Mouse (Mus musculus) neural tube, embryonic 15.5 days (tissue): ENCODE results near the gene Trim29. TPM values are rescaled to one million over a fixed set of nuclear protein-coding genes. Genes with fewer than 3 reads are reported as not detected.
A peak's percentile ranks its signal among the peaks of the same experiment; 100 is the strongest.

Experiments
- ATAC-seq: fragments of 200-750 bp; cut with Nextera tagmentation; 2 replicates; pipeline ENCODE4 v1.8.0; 2017; ENCODE audit warnings: mild to moderate bottlenecking, moderate TSS enrichment, moderate library complexity; ENCODE audit not compliant: low FRiP score
- H3K27ac ChIP-seq: fragments of 300-500 bp; sonication (generic); replicated peaks from 2 replicates; pipeline ENCODE4 v1.5.1; 2015; ENCODE audit warnings: mild to moderate bottlenecking, inconsistent platforms
- H3K27me3 ChIP-seq: fragments of 300-500 bp; sonication (generic); replicated peaks from 2 replicates; pipeline ENCODE4 v1.6.1; 2015; ENCODE audit warnings: inconsistent platforms
- H3K36me3 ChIP-seq: fragments of 300-500 bp; sonication (generic); 2 replicates; pipeline ENCODE4 v1.6.1; 2015; ENCODE audit warnings: inconsistent platforms
- H3K4me1 ChIP-seq: fragments of 300-500 bp; sonication (generic); 2 replicates; pipeline ENCODE4 v1.6.1; 2015; ENCODE audit warnings: inconsistent platforms
- H3K4me2 ChIP-seq: fragments of 300-500 bp; sonication (generic); 2 replicates; pipeline ENCODE4 v1.6.1; 2015; ENCODE audit warnings: inconsistent platforms, mild to moderate bottlenecking, moderate library complexity
- H3K4me3 ChIP-seq: fragments of 300-500 bp; sonication (generic); replicated peaks from 2 replicates; pipeline ENCODE4 v1.5.1; 2015; ENCODE audit warnings: mild to moderate bottlenecking, inconsistent platforms
- H3K9ac ChIP-seq: fragments of 300-500 bp; sonication (generic); replicated peaks from 2 replicates; pipeline ENCODE4 v1.6.1; 2015; ENCODE audit warnings: mild to moderate bottlenecking, inconsistent platforms
- H3K9me3 ChIP-seq: fragments of 300-500 bp; sonication (generic); replicated peaks from 2 replicates; pipeline ENCODE4 v1.6.1; 2016; ENCODE audit warnings: inconsistent platforms
- WGBS: fragments of 180-500 bp; shearing (Covaris S2); methylation state at CpG from one replicate; pipeline ENCODE4 v1.1.7; 2015; ENCODE audit warnings: mixed read lengths; 5-methylcytosine and 5-hydroxymethylcytosine counted together
- polyA plus RNA-seq: library from polyadenylated mRNA; unstranded; fragments of >200 nt; fragmentation: Nextera tagmentation; extraction: Ambion mirVana; gene quantifications from 2 replicates; pipeline ENCODE4 v1.2.1, GENCODE M21; 2015

The Trim29 gene
- polyA plus RNA-seq, 1 experiment from 2014 or later, result 0.18 TPM

DNA sequence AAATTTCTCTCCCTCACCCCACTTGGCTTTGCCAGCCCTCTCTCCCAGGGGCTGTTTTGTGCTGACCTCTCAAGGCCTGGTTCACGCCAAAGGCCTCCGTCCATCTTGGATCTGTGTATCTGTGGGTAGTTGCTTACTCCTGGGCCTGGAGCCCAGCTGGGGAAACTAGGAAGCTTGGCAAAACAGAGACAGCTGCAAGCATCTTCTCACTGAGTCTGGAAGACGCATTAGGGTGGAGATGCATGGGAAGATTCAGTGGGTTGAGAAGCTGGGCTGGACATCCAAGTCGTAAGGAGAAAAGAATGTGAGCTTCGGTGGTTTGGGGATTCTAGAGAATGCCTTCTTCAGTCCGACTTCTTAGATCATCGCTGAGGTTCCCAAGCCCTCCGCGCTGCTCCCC lies 36.9 kb upstream of the Trim29 start:
- no peaks in the 10 kb centered on the region for H3K9me3 ChIP-seq
- no peak overlapping the region for H3K4me3 ChIP-seq
- H3K4me1 ChIP-seq, result peaks cover 20% of the 10 kb centered on the region
- no peak overlapping the region for H3K27ac ChIP-seq
- no peak overlapping the region for H3K9ac ChIP-seq
- ATAC-seq, result no peak
- peaks cover 51% of the 10 kb centered on the region for H3K27me3 ChIP-seq
- WGBS, result 81% methylated on average over 9 of the region's 9 CpGs
- no peak overlapping the region for H3K4me2 ChIP-seq
- no peaks in the 10 kb centered on the region for H3K36me3 ChIP-seq

DNA sequence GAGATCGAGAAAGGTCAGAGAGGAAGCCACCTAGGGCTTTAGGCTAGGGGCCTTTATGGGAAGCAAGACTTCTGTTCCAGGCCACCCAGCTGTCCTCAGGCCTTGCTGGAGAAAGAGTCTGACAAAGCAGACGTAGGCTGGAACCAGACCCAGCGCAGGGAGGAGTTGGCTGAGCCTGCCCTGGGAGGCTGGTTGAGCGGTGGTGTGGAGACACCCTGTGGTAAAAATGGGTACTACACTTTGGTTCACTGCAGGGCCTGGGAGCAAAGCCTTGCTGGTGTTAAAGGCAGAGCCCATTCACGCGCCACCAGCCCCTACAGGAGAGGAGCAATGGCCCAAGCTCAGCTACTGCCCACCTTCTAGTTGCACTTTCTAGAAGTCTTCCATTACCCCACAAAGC lies 26.4 kb upstream of the Trim29 start:
- no peaks in the 10 kb centered on the region for H3K36me3 ChIP-seq
- WGBS, result 8% methylated on average over 6 of the region's 6 CpGs
- H3K27me3 ChIP-seq, result peaks cover 17% of the 10 kb centered on the region; the same call in 1 of the 2 replicates
- H3K4me3 ChIP-seq, result no peak overlapping the region
- peaks cover 14% of the 10 kb centered on the region for H3K4me1 ChIP-seq
- no peak overlapping the region for H3K4me2 ChIP-seq
- no peaks in the 10 kb centered on the region for H3K9me3 ChIP-seq
- no peak overlapping the region; the same call in 1 of the 2 replicates for H3K9ac ChIP-seq
- peak; percentile 88 for ATAC-seq
- no peak overlapping the region for H3K27ac ChIP-seq

- Histone ChIP-seq H3K27me3 (peaks cover 17% of the 10 kb centered on the region; the same call in 1 of the 2 replicates), H3K36me3 (no peaks in the 10 kb centered on the region), H3K27ac (no peak overlapping the region), H3K9ac (no peak overlapping the region), H3K4me3 (no peak overlapping the region), H3K9me3 (no peaks in the 10 kb centered on the region), H3K4me2 (no peak overlapping the region), H3K4me1 (peaks cover 14% of the 10 kb centered on the region)
- WGBS, result 90% methylated on average over 4 of the region's 4 CpGs
- no peak for ATAC-seq
Measured at GRCm38 (mm10) chr9:43285281-43285680, 25.4 kb upstream of the Trim29 start.

GRCm38 (mm10) chr9:43286870-43287269 lies 23.8 kb upstream of the Trim29 start:
- ATAC-seq, result 0 out of 2 replicates have a peak, but pooled peaks have one; percentile 46
- H3K4me2 ChIP-seq, result peak overlapping the region; percentile 45
- no peaks in the 10 kb centered on the region for H3K9me3 ChIP-seq
- peak overlapping the region; percentile 24; the same call in 1 of the 2 replicates for H3K9ac ChIP-seq
- under 1% methylated on average over 20 of the region's 20 CpGs for WGBS
- H3K4me1 ChIP-seq, result peaks cover 14% of the 10 kb centered on the region
- no peaks in the 10 kb centered on the region for H3K36me3 ChIP-seq
- 0 out of 2 replicates have a peak overlapping the region, but pooled peaks have one; percentile 6 for H3K4me3 ChIP-seq
- H3K27ac ChIP-seq, result no peak overlapping the region
- H3K27me3 ChIP-seq, result peaks cover 17% of the 10 kb centered on the region; the same call in 1 of the 2 replicates

- Histone ChIP-seq H3K9ac (no peak overlapping the region), H3K4me1 (no peaks in the 10 kb centered on the region), H3K4me3 (no peak overlapping the region), H3K27ac (no peak overlapping the region), H3K27me3 (no peaks in the 10 kb centered on the region), H3K9me3 (no peaks in the 10 kb centered on the region), H3K36me3 (no peaks in the 10 kb centered on the region), H3K4me2 (no peak overlapping the region)
- ATAC-seq, result no peak
- 89% methylated on average over 6 of the region's 6 CpGs for WGBS
Measured at GRCm38 (mm10) chr9:43293058-43293457, 17.6 kb upstream of the Trim29 start.

DNA sequence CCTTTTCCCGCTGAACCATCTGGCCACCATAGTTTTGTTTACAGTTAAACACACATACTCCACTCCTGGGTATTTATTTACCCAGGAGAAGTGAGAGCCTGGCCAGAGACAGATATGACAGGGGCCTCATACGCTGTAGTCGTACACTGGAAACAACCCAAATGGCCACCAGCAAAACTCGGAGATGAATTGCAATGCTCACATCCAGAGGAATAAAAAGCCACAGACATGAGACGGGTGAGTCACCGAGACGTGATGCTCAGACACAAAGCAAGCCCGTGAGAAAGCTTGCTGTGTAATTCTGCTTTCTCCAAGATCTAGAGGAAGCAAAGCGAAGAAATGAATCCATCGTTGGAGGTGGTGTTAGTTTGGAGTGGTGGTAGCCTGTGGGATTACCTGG lies 10.3 kb upstream of the Trim29 start:
- no peak overlapping the region for H3K9ac ChIP-seq
- H3K4me2 ChIP-seq, result no peak overlapping the region
- no peaks in the 10 kb centered on the region; the same call in 1 of the 2 replicates for H3K4me1 ChIP-seq
- WGBS, result 66% methylated on average over 10 of the region's 10 CpGs
- no peak overlapping the region for H3K4me3 ChIP-seq
- ATAC-seq, result no peak
- no peaks in the 10 kb centered on the region for H3K36me3 ChIP-seq
- no peak overlapping the region for H3K27ac ChIP-seq
- H3K9me3 ChIP-seq, result no peaks in the 10 kb centered on the region
- no peaks in the 10 kb centered on the region for H3K27me3 ChIP-seq

GRCm38 (mm10) chr9:43302989-43303388 lies 7.7 kb upstream of the Trim29 start:
- no peaks in the 10 kb centered on the region for H3K36me3 ChIP-seq
- no peak overlapping the region for H3K4me2 ChIP-seq
- H3K27ac ChIP-seq, result no peak overlapping the region
- WGBS, result 78% methylated on average over 4 of the region's 4 CpGs
- H3K9ac ChIP-seq, result no peak overlapping the region
- H3K27me3 ChIP-seq, result no peaks in the 10 kb centered on the region
- no peak overlapping the region for H3K4me3 ChIP-seq
- ATAC-seq, result no peak
- H3K4me1 ChIP-seq, result no peaks in the 10 kb centered on the region; the same call in 1 of the 2 replicates
- no peaks in the 10 kb centered on the region for H3K9me3 ChIP-seq

GRCm38 (mm10) chr9:43305882-43306281 lies 4.8 kb upstream of the Trim29 start:
- no peak overlapping the region for H3K9ac ChIP-seq
- ATAC-seq, result no peak
- no peaks in the 10 kb centered on the region; the same call in 1 of the 2 replicates for H3K4me1 ChIP-seq
- H3K4me2 ChIP-seq, result no peak overlapping the region
- H3K9me3 ChIP-seq, result no peaks in the 10 kb centered on the region
- H3K4me3 ChIP-seq, result no peak overlapping the region
- H3K36me3 ChIP-seq, result no peaks in the 10 kb centered on the region
- WGBS, result 51% methylated on average over 6 of the region's 6 CpGs
- H3K27ac ChIP-seq, result no peak overlapping the region
- no peaks in the 10 kb centered on the region for H3K27me3 ChIP-seq

DNA sequence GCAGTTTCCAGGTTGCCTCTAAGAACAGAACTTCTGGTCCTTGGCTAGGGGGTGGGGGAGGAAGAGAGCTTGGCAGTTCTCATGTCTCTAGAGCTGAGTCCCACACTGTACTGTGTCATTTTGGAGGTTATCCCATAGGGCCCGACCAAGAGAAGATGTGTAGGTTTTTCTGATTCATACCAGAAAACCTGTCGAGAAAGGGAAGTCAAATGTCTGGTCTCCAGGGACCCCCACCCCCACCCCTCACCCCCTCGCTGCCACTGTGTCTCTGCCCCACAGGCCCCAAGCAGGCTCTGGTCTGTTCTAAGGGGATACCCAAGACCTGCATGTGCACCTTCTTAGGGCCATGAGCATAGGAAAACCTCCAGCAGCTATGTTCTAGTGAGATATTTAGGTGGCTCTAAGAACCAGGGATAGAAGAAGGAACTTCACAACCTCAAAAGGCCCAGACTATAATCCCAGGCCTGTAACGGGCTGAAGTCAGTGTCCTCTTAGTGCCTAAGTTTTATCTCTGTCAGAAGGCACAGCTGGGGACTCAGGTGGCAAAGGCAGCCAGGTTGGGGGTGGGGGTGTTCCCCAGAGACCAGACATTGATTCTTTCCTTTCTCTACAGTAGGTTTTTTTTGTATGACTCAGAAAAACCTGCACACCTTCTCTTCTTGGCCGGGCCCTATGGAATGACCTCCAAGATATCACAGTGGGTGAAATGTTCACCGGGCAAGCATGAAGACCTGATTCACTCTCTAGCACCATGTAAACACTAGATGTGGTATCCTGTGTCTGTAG lies 1.4 kb upstream of the Trim29 start:
- no peak overlapping the region for H3K4me2 ChIP-seq
- no peaks in the 10 kb centered on the region for H3K4me1 ChIP-seq
- WGBS, result 85% methylated on average over 6 of the region's 6 CpGs
- no peak overlapping the region for H3K9ac ChIP-seq
- H3K27me3 ChIP-seq, result no peaks in the 10 kb centered on the region
- H3K9me3 ChIP-seq, result no peaks in the 10 kb centered on the region
- H3K4me3 ChIP-seq, result no peak overlapping the region
- ATAC-seq, result no peak
- H3K27ac ChIP-seq, result no peak overlapping the region
- no peaks in the 10 kb centered on the region for H3K36me3 ChIP-seq

DNA sequence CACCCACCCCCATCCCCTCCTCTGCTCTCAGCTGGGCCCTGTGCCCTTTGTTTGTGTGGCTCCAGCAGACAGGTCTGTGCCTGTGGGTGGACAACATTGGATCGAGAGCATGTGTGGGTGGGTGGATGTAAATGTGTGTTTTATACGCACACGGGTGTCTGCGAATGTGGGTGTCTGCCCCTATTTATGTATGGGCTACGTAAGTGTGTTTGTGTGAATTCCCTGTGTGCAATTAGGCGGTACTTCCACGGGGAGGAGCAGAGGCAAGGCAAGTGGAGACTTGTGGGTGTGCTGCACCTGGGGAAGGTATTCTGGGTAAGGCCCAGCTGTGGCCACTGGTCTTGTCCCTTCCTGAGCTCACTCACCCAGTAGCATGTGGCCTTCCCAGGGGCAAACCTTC lies 1.5 kb downstream of the Trim29 start:
- no peak for ATAC-seq
- H3K27ac ChIP-seq, result no peak overlapping the region
- H3K4me2 ChIP-seq, result no peak overlapping the region
- no peaks in the 10 kb centered on the region for H3K36me3 ChIP-seq
- H3K27me3 ChIP-seq, result no peaks in the 10 kb centered on the region
- H3K9me3 ChIP-seq, result no peaks in the 10 kb centered on the region
- H3K9ac ChIP-seq, result no peak overlapping the region
- no peaks in the 10 kb centered on the region for H3K4me1 ChIP-seq
- H3K4me3 ChIP-seq, result no peak overlapping the region
- 81% methylated on average over 7 of the region's 7 CpGs for WGBS

DNA sequence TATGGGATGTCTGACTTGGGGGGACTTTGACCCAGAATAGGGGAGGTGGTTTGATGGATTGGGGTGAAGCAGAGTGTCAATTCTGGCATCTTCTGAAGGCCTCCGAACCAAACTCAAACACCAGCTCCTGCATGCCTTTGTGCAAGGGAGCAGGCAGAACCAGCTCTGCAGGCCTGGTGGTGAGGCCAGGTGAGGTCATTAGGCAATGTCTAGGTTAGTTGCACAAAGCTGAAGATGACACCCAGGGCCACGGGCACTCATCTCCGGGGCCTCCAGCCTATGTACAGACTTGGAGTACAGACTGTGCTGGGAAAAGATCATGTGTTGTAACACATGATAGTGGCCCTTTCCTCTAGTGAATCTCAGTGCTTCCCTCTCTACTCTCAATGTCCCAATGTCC lies 3.2 kb downstream of the Trim29 start:
- no peaks in the 10 kb centered on the region for H3K27me3 ChIP-seq
- no peaks in the 10 kb centered on the region for H3K9me3 ChIP-seq
- no peak overlapping the region for H3K4me2 ChIP-seq
- 94% methylated on average over 3 of the region's 3 CpGs for WGBS
- ATAC-seq, result no peak
- no peaks in the 10 kb centered on the region for H3K36me3 ChIP-seq
- H3K4me1 ChIP-seq, result no peaks in the 10 kb centered on the region
- no peak overlapping the region for H3K27ac ChIP-seq
- no peak overlapping the region for H3K9ac ChIP-seq
- H3K4me3 ChIP-seq, result no peak overlapping the region

- Histone ChIP-seq H3K9ac (no peak overlapping the region), H3K4me2 (no peak overlapping the region), H3K27ac (no peak overlapping the region), H3K4me1 (no peaks in the 10 kb centered on the region), H3K9me3 (no peaks in the 10 kb centered on the region), H3K4me3 (no peak overlapping the region), H3K27me3 (no peaks in the 10 kb centered on the region), H3K36me3 (no peaks in the 10 kb centered on the region)
- 55% methylated on average over 3 of the region's 3 CpGs for WGBS
- ATAC-seq, result no peak
Measured at GRCm38 (mm10) chr9:43315320-43315950, 4.8 kb downstream of the Trim29 start.
